Mouse (Mus musculus) brain, embryonic 14.5 days (tissue): ENCODE data around the gene Mospd1.

Source experiments
- CTCF ChIP-seq: fragments of 200-500 bp; IDR thresholded peaks from 2 replicates; pipeline ENCODE4 v1.5.1; 2012; ENCODE audit warnings: inconsistent platforms, mild to moderate bottlenecking, moderate library complexity, borderline replicate concordance; ENCODE audit not compliant: insufficient read depth, insufficient read length; ENCODE audit errors: extremely low read depth
- POLR2A ChIP-seq: fragments of 200-500 bp; IDR thresholded peaks from 2 replicates; pipeline ENCODE4 v1.6.1; 2012; ENCODE audit warnings: mild to moderate bottlenecking, inconsistent platforms, borderline replicate concordance; ENCODE audit not compliant: poor library complexity, insufficient read depth, insufficient read length, severe bottlenecking; ENCODE audit errors: extremely low read depth

DNA sequence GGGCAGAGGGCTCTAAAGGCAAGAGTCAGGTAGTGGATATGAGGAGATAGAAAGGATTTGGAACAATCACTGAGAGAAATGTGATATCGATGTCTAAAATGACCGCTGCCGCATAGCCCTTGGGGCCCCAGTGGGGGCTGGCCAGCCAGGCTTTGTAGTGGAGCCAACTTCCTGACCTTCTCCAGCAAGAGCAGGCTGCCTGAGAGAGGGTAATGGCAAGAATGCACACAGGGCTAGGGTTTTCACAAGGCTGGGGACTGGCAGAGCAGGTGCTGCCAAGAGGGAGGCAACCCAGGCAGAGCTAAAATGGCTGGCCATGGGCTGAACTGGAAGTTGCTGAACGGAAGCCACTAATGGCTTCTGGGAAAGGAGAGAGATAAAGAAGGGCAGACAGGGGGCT, 49.2 kb downstream of the Mospd1 start:
- TF ChIP-seq CTCF = no peak
- no peak for TF ChIP-seq POLR2A
